Mouse (Mus musculus) bone marrow macrophage, adult 2 months (primary cell): ENCODE results near the gene Armh2. TPM values are rescaled to one million over a fixed set of nuclear protein-coding genes. Genes with fewer than 3 reads are reported as not detected.

Experiments used
- H3K27ac ChIP-seq: 2 replicates; pipeline ENCODE4 v1.5.1; 2012; ENCODE audit warnings: low read depth, low read length; ENCODE audit not compliant: insufficient read depth
- H3K4me1 ChIP-seq: 2 replicates; pipeline ENCODE4 v1.6.1; 2012; ENCODE audit warnings: low read length; ENCODE audit not compliant: control insufficient read depth, insufficient read depth
- H3K4me3 ChIP-seq: 2 replicates; pipeline ENCODE4 v1.5.1; 2012; ENCODE audit warnings: mild to moderate bottlenecking, low read length, moderate library complexity; ENCODE audit not compliant: insufficient read depth
- CTCF ChIP-seq: IDR thresholded peaks from 2 replicates; pipeline ENCODE4 v1.5.1; 2012; ENCODE audit warnings: low read depth, mild to moderate bottlenecking, low read length, moderate library complexity
- POLR2A ChIP-seq: IDR thresholded peaks from 2 replicates; pipeline ENCODE4 v1.6.1; 2012; ENCODE audit warnings: mild to moderate bottlenecking, low read depth, low read length, borderline replicate concordance
- polyA plus RNA-seq: library from polyadenylated mRNA; stranded (reverse); fragments of >200 nt; gene quantifications from 2 replicates; pipeline ENCODE4 v1.2.4, GENCODE M21; 2012; ENCODE audit not compliant: missing spikeins, insufficient read depth, insufficient read length

The Armh2 gene
- not detected in 2 replicates for polyA plus RNA-seq

GRCm38 (mm10) chr13:24741028-24741427, at the start of gene Armh2:
Armh2 (plus strand) TSS chr13:24741232.
- Histone ChIP-seq H3K4me3 (no peak within 1 kb of the TSS), H3K4me1 (no peaks in the 10 kb centered on the region), H3K27ac (no peak within 1 kb of the TSS)
- TF ChIP-seq POLR2A (no peak), CTCF (no peak)

GRCm38 (mm10) chr13:24693312-24693711, 47.7 kb upstream of the Armh2 start:
- TF ChIP-seq POLR2A (no peak), CTCF (no peak)
- Histone ChIP-seq H3K27ac (no peak overlapping the region), H3K4me3 (no peak overlapping the region), H3K4me1 (peaks cover 5% of the 10 kb centered on the region)

- Histone ChIP-seq H3K4me3 (peak overlapping the region; percentile 32; the same call in 1 of the 2 replicates), H3K4me1 (peaks cover 12% of the 10 kb centered on the region), H3K27ac (no peak overlapping the region)
- TF ChIP-seq CTCF (no peak), POLR2A (no peak)
These were observed 42.3 kb upstream of the Armh2 start for GRCm38 (mm10) chr13:24698746-24699145.

GRCm38 (mm10) chr13:24702128-24702527, 38.9 kb upstream of the Armh2 start:
- TF ChIP-seq POLR2A (no peak), CTCF (no peak)
- no peak overlapping the region for H3K27ac ChIP-seq
- H3K4me3 ChIP-seq: no peak overlapping the region
- H3K4me1 ChIP-seq: peaks cover 12% of the 10 kb centered on the region

GRCm38 (mm10) chr13:24709656-24710396, 31.2 kb upstream of the Armh2 start:
- H3K4me3 ChIP-seq: no peak overlapping the region

GRCm38 (mm10) chr13:24710968-24711367, 30.1 kb upstream of the Armh2 start:
- no peak for TF ChIP-seq CTCF
- TF ChIP-seq POLR2A: no peak
- H3K4me3 ChIP-seq: no peak overlapping the region
- H3K27ac ChIP-seq: no peak overlapping the region

More at GRCm38 (mm10) chr13:24709656-24710396, 31.2 kb upstream of the Armh2 start:
- peaks cover 3% of the 10 kb centered on the region; the same call in 1 of the 2 replicates for H3K4me1 ChIP-seq
- TF ChIP-seq POLR2A (no peak), CTCF (no peak)
- no peak overlapping the region for H3K27ac ChIP-seq

GRCm38 (mm10) chr13:24712581-24713130, 28.4 kb upstream of the Armh2 start:
- Histone ChIP-seq H3K4me1 (peaks cover 3% of the 10 kb centered on the region; the same call in 1 of the 2 replicates), H3K4me3 (no peak overlapping the region), H3K27ac (no peak overlapping the region)
- no peak for TF ChIP-seq POLR2A
- TF ChIP-seq CTCF: no peak

More at GRCm38 (mm10) chr13:24710968-24711367, 30.1 kb upstream of the Armh2 start:
- peaks cover 3% of the 10 kb centered on the region; the same call in 1 of the 2 replicates for H3K4me1 ChIP-seq

- no peak overlapping the region for H3K27ac ChIP-seq
- TF ChIP-seq POLR2A (no peak), CTCF (0 out of 2 replicates have a peak, but pooled peaks have one; percentile 28)
- H3K4me1 ChIP-seq: peaks cover 3% of the 10 kb centered on the region; the same call in 1 of the 2 replicates
These were observed 27.5 kb upstream of the Armh2 start for GRCm38 (mm10) chr13:24713434-24714000.

GRCm38 (mm10) chr13:24714360-24714885, 26.6 kb upstream of the Armh2 start:
- Histone ChIP-seq H3K4me1 (peaks cover 3% of the 10 kb centered on the region; the same call in 1 of the 2 replicates), H3K27ac (no peak overlapping the region), H3K4me3 (no peak overlapping the region)
- no peak for TF ChIP-seq CTCF
- no peak for TF ChIP-seq POLR2A

More at GRCm38 (mm10) chr13:24713434-24714000, 27.5 kb upstream of the Armh2 start:
- no peak overlapping the region for H3K4me3 ChIP-seq
